In the genomic region with DNA sequence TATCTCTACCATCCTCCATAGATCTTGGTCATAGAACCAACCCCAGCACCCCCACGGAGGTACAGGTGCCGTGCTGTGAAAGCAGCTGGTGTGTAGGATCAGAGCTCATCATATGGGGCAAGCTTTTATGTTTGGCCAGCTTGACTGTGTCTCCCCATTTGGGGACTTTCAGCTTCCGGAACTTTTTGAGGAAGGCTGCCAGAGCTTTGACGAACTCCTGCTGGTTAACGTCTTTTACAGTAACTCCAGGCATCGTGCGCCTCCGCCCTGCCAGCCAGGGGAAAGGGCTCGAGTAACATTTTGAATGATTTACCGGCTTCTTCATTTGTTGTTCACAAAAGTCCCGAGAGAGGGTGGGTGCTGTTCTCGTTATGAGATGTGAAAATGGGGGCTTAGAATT, we compare ENCODE assay signal across 15 mouse cellular contexts.
DNase-seq lines count a peak whose midpoint lies in the region; ATAC-seq and TF ChIP-seq lines count a peak whose summit lies in the region.
"Had no signal": no experiment of that assay in that cellular context is flagged by ENCODE, and none has a peak within 500 bp of the region (broad histone marks: within the 10 kb centered on the region; RNA-seq: fewer than 3 reads in every experiment).

No protein-coding gene starts in this region.

- no peak overlapping the region for H3K9ac ChIP-seq in intestine, embryonic 14.5 days (ENCODE audit: low read length)
- H3K9ac ChIP-seq in intestine, postnatal 0 days (ENCODE audit: low read depth, low read length): no peak overlapping the region
- H3K9ac ChIP-seq: forebrain, embryonic 15.5 days; heart, embryonic 13.5 days; hindbrain, embryonic 15.5 days; intestine, embryonic 15.5 days had no signal

- no peak overlapping the region for H3K4me3 ChIP-seq in intestine, embryonic 14.5 days (ENCODE audit: low read depth, low read length)
- H3K4me3 ChIP-seq in intestine, postnatal 0 days (ENCODE audit: low read depth, low read length): no peak overlapping the region
- H3K4me3 ChIP-seq in E14TG2a.4 (replicated peaks; ENCODE audit: low read length): peak overlapping the region; percentile 45
- no peak overlapping the region for H3K4me3 ChIP-seq in midbrain, embryonic 10.5 days
- H3K4me3 ChIP-seq: embryonic facial prominence, embryonic 10.5 days; forebrain, embryonic 15.5 days; heart, embryonic 13.5 days; hindbrain, embryonic 15.5 days; intestine, embryonic 15.5 days had no signal

- no peak overlapping the region for H3K27ac ChIP-seq in intestine, embryonic 14.5 days (ENCODE audit: low read depth)
- H3K27ac ChIP-seq in intestine, postnatal 0 days (ENCODE audit: low read depth, low read length): no peak overlapping the region
- no peak overlapping the region for H3K27ac ChIP-seq in midbrain, embryonic 10.5 days (replicated peaks)
- H3K27ac ChIP-seq: embryonic facial prominence, embryonic 10.5 days; forebrain, embryonic 15.5 days; heart, embryonic 13.5 days; hindbrain, embryonic 15.5 days; intestine, embryonic 15.5 days had no signal

- H3K36me3 ChIP-seq in intestine, embryonic 14.5 days (ENCODE audit: control insufficient read depth, insufficient read depth, low read length): no peaks in the 10 kb centered on the region
- H3K36me3 ChIP-seq in intestine, postnatal 0 days (ENCODE audit: control insufficient read depth, insufficient read depth): no peaks in the 10 kb centered on the region
- H3K36me3 ChIP-seq in E14TG2a.4 (ENCODE audit: insufficient read depth, low read length): no peaks in the 10 kb centered on the region
- no peaks in the 10 kb centered on the region for H3K36me3 ChIP-seq in midbrain, embryonic 10.5 days
- H3K36me3 ChIP-seq: forebrain, embryonic 15.5 days; hindbrain, embryonic 15.5 days; intestine, embryonic 15.5 days had no signal

- ATAC-seq in intestine, embryonic 14.5 days (replicated peaks; ENCODE audit: low FRiP score, low TSS enrichment, low read depth): no peak
- ATAC-seq in intestine, postnatal 0 days: no peak
- ATAC-seq: forebrain, embryonic 15.5 days; intestine, embryonic 15.5 days had no signal

- DNase-seq in cerebellum, adult 9-11 months: peak; percentile 40
- DNase-seq in cerebellum, adult 8-10 months: no peak
- peak; percentile 48 for DNase-seq in intestine, embryonic 14.5 days (ENCODE audit: low spot score)
- peak; percentile 77 to 80 for DNase-seq in kidney, postnatal 4 days
- DNase-seq in kidney, adult 8-10 months: no peak
- no peak for DNase-seq in midbrain, embryonic 10.5 days (ENCODE audit: low spot score)
- DNase-seq: adrenal gland, postnatal 36 days had no signal

- no peaks in the 10 kb centered on the region for H3K9me3 ChIP-seq in intestine, embryonic 14.5 days (ENCODE audit: control insufficient read depth, low read length)
- no peaks in the 10 kb centered on the region for H3K9me3 ChIP-seq in intestine, postnatal 0 days (ENCODE audit: control insufficient read depth)
- H3K9me3 ChIP-seq in E14TG2a.4 (ENCODE audit: low read length): no peaks in the 10 kb centered on the region
- no peaks in the 10 kb centered on the region for H3K9me3 ChIP-seq in midbrain, embryonic 10.5 days (replicated peaks)
- H3K9me3 ChIP-seq: embryonic facial prominence, embryonic 10.5 days; forebrain, embryonic 15.5 days; heart, embryonic 13.5 days; hindbrain, embryonic 15.5 days; intestine, embryonic 15.5 days had no signal

- no peak for TF ChIP-seq CTCF in intestine, postnatal 0 days (IDR thresholded peaks at IDR 0.05; ENCODE audit: low read depth)
- TF ChIP-seq CTCF in E14TG2a.4 (conservative IDR thresholded peaks at IDR 0.05; ENCODE audit: low read length): no peak

- no peaks in the 10 kb centered on the region for H3K27me3 ChIP-seq in intestine, embryonic 14.5 days (replicated peaks; ENCODE audit: control insufficient read depth, insufficient read depth, low read length)
- H3K27me3 ChIP-seq in intestine, postnatal 0 days (replicated peaks; ENCODE audit: control insufficient read depth, insufficient read depth, low read length): no peaks in the 10 kb centered on the region
- no peaks in the 10 kb centered on the region for H3K27me3 ChIP-seq in E14TG2a.4 (ENCODE audit: insufficient read depth, low read length)
- no peaks in the 10 kb centered on the region for H3K27me3 ChIP-seq in midbrain, embryonic 10.5 days (ENCODE audit: low read depth, poor library complexity, severe bottlenecking)
- H3K27me3 ChIP-seq: forebrain, embryonic 15.5 days; heart, embryonic 13.5 days; hindbrain, embryonic 15.5 days; intestine, embryonic 15.5 days had no signal

- WGBS in intestine, embryonic 14.5 days: 74% methylated on average over 12 of the region's 12 CpGs
- 66% methylated on average over 12 of the region's 12 CpGs for WGBS in intestine, postnatal 0 days
- WGBS in midbrain, embryonic 10.5 days: 89% methylated on average over 12 of the region's 12 CpGs

- H3K4me2 ChIP-seq in intestine, embryonic 14.5 days (ENCODE audit: low read length): no peak overlapping the region
- no peak overlapping the region for H3K4me2 ChIP-seq in intestine, postnatal 0 days (replicated peaks; ENCODE audit: low read depth)
- H3K4me2 ChIP-seq: forebrain, embryonic 15.5 days; heart, embryonic 13.5 days; hindbrain, embryonic 15.5 days; intestine, embryonic 15.5 days; midbrain, embryonic 11.5 days had no signal

- no peaks in the 10 kb centered on the region; the same call in 1 of the 2 replicates for H3K4me1 ChIP-seq in intestine, embryonic 14.5 days (replicated peaks; ENCODE audit: control insufficient read depth, insufficient read depth, low read length)
- no peaks in the 10 kb centered on the region for H3K4me1 ChIP-seq in intestine, postnatal 0 days (replicated peaks; ENCODE audit: control insufficient read depth, insufficient read depth, low read length)
- H3K4me1 ChIP-seq in E14TG2a.4 (replicated peaks; ENCODE audit: low read depth, low read length): peaks cover 30% of the 10 kb centered on the region
- H3K4me1 ChIP-seq in midbrain, embryonic 10.5 days: no peaks in the 10 kb centered on the region
- H3K4me1 ChIP-seq: embryonic facial prominence, embryonic 10.5 days; forebrain, embryonic 15.5 days had no signal

Comparison
In these comparisons a context has a peak if more than half of its experiments do, and no peak if none do; other contexts are left out.
1. DNase-seq: peak in cerebellum, adult 9-11 months (single experiment), intestine, embryonic 14.5 days (single experiment) and kidney, postnatal 4 days (2 of 2); none in cerebellum, adult 8-10 months (single experiment), kidney, adult 8-10 months (0 of 2) and midbrain, embryonic 10.5 days (single experiment).